Mouse (Mus musculus): ENCODE results near the gene Zfyve27.

The Zfyve27 gene

DNA sequence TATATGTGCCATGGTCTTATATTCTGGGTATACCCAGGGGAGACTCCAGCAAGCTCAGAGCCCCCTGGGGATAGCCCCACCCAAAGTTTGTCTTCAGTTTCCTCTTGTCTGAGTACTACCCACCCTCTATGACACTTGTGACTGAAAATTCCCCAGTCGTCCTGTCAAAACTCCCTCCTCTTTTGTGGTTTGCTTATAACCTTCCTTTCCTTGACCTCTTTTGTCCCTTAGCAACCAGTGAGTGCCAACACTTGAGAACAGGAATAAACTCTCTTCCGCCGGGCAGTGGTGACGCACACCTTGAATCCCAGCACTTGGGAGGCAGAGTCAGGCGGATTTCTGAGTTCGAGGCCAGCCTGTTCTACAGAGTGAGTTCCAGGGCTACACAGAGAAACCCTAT, 19.7 kb upstream of the Zfyve27 start:
- no peak for DNase-seq

DNA sequence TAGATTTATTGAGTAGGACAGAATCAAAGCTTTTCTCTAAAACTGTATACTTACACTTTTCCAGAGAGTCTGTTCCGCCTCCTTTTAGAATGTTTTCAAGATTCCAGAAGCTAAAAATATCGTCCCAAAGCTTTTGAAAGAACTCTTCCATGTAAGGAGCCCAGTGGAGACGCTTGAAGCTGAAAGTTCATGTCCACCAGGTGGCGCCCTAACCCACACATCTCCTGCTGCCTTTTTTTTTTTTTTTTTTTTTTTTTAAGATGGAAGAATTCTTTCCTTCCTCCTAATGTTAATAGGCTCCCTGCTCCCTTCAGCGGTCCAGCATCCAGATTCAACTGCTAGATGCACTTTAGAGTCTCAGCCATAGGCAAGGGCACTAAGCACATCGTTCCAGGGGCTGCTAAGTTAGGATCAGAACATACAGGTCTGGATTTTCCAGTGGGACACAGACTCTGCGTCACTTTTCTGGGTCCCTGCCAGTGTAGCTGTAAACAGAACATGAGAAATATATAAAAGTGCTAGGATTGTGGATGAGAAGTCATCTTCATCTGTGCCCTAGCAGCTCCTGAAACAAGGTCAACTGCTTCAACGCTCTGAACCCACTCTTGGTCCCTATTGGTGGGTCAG, 19.1 kb upstream of the Zfyve27 start:
- peak; percentile 79 to 91 for DNase-seq

DNA sequence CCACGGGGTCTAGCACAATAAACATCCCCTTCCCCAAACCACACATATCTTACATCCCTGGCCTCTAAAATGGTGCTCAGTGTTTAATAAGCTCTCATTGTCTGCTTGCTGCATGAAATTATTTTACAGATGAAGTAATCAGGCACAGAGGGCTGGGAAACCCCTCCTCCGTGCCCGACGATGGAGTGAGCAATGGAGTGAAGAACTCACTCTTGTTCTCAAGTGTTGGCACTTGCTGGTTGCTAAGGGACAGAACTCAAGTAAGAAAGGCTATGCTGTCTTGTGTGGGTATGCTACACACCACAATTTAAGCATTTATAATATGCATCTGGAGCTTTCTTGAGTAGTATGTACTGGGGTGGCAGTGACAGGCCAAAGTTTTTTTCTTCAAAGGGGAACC, 18.5 kb upstream of the Zfyve27 start:
- no peak for DNase-seq

DNA sequence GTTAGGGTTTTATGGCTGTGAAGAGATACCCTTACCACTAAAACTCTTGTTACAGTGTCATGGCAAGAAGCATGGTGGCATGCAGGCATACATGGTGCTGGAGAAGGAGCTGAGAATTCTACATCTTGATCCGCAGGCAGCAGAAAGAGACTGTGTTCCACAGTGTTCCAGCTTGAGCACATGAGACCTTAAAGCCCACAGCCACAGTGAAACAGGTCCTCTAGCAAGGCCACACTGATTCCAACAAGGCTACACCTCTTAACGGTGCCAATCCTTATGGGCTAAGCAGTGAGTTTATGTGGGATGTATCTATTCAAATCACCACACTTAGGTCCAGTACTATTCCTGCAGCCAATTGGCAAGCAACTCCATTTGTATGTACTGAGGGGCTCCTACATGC, 18.0 kb upstream of the Zfyve27 start:
- no peak for DNase-seq

DNA sequence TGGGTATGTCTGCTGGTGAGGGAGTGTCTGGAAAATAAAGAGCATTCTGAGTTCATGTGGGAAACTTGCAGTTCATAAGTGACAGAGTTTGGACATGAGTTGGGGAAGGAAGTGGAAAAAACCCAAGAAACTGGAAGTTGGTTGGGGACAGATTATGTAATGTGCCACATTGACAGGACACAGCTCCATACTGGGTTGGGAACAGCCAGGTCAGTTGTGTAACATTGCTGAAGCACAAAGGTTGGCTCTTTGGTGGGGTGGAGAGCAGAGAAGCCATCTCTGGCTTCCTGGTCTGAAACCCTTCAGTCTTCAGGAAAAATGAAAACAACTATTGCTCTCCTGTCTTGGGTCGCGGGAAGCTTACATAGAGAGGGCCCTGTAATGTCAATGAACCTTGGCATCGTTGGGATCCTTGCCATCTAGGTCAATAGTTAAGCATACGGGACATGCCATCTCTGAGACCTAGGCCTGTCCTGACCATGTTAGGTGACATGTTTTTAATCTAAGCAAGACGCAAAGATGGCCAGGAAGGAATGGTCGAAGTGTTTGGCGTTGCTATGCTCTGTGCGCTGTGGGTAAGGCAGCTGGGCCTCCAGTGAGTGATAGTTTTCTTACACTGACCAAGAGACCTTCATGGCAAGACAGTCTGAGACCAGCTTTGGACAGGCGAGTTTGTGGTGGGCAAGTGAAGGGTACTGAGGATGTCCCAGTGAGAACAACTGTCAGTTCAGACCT, 17.3 kb upstream of the Zfyve27 start:
- DNase-seq = no peak

DNA sequence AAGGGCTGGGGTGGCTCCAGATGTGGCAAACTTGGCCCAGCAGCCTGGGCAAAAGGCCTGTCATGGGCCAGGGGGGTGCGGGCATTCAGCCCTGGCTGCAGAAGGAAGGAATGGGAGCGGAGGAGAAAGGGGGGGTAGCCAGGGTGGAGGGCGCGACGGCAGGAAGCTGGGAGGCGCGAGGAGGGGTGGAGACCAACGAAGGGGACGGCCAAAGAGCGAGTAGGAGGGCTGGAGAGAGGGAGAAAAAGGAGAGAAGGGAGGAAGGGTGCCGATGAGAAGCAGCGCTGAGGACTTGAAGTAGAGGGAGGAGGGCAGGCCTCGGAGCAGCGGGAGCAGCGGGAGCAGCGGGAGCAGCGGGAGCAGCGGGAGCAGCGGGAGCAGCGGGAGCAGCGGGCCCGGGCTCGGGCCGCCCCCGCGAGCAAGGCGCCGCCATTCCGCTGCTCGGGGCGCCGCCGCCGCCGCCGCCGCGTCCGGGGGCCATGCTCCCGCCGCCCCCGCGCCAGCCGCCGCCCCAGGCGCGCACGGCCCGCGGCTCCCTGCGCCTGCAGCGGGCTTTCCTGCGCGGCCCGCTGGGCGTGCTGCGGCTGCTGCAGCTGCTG, 16.5 kb upstream of the Zfyve27 start, which contains the start of gene Marveld1:
Gene Marveld1 (plus strand): TSS at position 231 of the 599 bp plus-strand sequence.
- DNase-seq = peak; percentile 73 to 80

DNA sequence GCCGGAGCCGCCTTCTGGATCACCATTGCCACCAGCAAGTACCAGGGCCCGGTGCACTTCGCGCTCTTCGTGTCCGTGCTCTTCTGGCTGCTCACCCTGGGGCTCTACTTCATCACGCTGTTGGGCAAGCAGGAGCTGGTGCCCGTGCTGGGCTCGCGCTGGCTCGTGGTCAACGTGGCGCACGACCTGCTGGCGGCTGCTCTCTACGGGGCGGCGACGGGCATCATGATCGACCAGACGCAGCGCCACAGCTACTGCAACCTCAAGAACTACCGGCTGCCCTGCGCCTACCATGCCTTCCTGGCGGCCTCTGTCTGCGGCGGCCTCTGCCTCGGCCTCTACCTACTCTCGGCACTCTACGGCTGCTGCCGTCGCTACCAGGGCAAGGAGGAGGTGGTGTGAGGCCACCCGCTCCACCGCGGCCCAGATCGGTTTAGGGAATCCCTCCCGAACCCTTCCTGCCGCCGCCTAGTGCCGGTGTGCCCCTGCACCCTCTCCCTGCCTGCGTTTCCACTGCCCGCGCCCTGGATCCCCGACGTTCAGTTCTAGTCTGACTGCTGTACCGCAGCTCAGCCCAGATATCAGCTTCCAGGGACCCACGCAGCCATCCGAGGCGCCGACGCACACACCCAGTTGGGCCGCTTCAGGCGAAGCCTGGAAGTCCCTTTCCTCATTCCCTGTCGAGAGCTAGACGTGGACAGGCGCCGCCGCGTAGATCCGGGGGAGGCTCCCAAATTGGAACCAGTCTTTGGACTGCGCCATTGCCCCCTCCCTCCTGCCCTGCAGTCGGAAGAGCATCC, 15.8 kb upstream of the Zfyve27 start:
- peak in 1 of 2 experiments; percentile 44 for DNase-seq

DNA sequence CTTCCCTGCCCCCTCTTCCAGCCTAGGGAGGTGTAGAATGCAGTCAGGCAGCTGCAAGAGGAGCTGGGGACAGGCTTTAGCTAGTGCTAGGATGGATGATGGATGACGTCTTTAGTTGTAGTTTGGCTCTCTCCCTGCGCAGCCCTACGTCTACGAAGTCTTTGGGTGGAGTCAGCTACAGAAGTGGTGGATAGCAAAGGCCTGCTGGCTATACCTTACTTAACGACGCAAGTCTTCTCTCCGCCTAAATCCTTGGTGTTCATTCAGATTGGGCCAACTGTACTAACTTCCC, 15.2 kb upstream of the Zfyve27 start:
- DNase-seq = no peak

DNA sequence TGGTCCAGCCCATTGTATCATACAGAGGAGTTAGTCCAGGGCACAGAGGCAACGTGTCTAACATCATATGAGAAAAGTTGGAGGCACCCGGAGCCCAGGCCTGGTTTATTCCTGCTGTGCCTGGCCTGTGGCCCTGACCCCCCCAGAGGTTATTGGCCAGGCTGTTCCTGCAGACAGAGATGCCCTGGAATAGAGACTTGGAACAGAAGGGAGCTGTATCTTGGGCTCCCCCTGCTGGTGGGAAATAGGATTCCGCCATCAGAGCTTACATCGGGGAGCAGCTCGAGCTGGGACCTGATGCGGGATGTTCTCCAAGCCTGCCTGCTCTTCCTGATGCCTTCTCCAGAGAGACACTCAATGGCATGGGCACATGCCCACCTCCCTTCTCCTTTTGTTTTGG, 11.8 kb upstream of the Zfyve27 start:
- DNase-seq = peak; percentile 83 to 91

DNA sequence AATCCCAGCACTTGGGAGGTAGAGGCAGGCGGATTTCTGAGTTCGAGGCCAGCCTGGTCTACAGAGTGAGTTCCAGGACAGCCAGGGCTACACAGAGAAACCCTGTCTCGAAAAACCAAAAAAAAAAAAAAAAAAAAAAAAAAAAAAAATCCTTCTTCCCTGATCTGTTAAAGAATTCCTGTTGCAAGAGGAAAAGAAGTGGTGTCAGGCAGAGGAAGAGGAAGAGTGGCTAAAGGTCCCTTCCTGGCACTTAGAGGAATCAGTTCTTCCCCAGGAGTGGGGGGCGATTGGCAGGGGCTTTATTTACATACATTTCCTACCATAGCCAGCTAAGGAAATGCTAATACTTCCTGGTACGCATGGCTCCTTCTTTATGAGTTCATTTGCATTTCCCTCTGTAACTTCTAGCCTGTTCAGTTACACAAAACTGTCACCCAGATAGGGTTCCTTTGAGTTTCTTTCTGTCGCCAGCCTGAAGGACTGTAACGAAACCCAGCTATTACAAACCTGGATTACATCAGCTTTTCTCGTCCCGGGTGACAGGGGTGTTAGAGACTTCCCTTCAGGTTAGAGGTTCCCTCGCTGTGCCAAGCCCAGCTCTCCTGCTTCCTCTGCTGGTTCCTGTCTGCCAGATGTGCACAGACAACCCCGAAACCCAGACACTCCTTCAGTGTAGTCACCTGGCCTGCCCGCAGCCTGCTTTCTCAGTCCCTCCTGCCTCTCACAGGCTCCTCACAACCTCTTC, 6.1 kb upstream of the Zfyve27 start:
- DNase-seq = no peak

DNA sequence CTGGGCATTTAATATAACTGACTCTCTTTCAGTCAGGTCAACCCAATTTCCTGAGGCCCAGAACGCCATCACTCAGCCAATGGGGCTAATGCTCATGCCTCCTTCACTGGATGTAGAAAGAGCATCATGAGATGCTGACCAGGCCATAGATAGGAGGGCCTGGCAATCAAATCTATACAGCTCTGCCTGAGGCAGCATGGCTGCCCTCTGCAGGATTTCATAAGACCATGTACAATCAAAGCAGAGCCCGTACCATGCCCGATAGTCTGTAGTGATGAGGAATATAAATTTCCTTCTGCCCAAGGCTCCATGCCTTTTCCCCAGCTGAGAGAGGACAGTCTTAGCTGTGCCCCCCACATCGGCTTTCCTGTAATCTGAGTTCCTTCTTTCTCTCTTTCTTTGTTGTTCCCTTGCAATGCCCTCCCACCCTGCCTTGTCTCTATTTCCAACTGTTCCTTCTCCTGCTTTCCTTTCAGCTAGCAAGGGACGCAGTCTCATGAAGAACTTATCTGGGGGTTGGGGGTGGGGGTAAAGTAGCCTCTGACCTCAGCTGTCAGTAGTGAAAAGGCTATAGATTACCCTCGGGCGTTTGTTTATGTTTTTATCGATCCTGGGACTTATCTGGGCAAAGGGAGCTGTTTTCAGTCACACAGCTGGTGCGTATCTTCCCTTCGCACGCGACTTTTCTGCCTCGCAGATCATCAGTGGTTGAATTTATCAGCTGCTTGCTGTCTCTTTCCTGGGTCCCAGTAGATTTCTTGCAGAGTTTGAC, 5.3 kb upstream of the Zfyve27 start:
- no peak for DNase-seq

DNA sequence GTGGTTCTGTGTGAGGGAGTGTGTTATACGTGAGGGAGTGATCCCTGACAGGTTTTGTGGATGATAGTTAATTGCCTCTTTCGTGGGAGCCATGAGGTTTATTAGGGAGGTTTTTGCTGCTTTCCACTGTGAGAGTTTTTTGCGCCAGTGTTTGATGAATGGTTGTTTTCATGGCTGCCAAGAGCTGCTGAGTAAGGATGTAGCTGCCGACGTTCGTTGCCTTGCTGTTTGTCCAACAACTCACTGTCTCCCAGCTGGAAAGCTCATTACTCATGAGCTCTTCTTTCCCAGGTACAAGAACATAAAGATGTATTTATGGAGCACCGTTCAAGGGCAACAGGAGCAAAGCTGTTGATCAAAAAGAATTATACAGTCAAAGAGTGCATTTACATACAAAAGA, 437 bp downstream of the Zfyve27 start:
- DNase-seq = no peak

DNA sequence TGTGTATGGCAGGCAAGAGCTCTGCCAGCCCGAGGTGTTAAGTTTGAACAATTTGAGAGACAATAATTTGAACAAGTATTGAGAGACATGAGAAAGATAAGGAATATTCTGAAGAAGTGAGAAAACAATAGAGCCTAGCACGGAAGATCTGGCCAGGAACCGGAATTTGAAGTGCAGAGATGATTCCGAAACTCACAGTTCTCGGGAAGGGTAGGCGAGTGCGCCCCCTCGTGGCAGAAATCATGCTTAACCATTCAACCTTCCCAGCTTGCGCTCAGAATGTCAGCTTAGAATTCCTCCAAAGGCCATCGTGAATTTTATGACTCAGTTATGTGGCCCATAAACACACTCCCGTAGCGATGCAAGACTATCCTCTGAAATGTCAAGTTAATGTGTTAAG, 2.4 kb downstream of the Zfyve27 start:
- DNase-seq = peak; percentile 71 to 90

DNA sequence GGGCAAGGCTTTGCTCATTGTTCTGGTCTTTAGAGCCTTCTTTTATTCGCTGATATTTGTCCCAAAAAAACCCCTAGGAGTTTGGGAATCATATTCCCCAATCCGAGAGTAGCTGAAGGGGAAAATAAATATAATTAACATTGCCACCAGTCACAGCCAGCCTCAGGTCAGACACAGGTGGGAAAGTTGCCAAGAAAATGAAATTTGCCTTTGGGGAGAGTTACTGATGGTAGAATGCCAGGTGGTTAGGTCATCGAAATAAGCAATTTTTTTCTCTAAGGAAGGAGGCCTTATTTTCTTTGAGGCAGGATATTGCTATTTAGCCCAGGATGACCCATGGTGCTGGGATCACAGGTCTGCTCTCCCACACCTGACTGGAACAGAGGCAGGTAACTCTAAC, 3.0 kb downstream of the Zfyve27 start:
- DNase-seq = no peak

DNA sequence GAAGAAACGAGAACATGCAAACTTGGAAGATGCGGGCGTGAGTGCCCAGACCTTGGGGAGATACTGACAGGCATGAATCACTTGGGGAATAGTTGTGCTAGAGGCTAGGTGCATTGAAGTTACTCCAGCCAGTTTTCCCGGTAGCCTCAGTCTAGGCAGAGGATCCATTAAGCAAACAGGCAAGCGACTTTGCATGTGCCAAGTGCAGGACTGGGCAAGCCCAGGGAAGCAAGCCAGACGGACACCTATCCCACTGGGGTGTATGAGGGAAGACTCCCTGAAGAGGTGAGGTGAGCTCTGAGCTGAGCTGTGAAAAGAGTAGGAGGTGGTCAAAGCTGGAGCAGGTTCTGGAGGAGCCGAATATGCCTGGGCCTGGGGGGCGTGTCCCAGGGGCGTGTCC, 3.7 kb downstream of the Zfyve27 start:
- DNase-seq = no peak

DNA sequence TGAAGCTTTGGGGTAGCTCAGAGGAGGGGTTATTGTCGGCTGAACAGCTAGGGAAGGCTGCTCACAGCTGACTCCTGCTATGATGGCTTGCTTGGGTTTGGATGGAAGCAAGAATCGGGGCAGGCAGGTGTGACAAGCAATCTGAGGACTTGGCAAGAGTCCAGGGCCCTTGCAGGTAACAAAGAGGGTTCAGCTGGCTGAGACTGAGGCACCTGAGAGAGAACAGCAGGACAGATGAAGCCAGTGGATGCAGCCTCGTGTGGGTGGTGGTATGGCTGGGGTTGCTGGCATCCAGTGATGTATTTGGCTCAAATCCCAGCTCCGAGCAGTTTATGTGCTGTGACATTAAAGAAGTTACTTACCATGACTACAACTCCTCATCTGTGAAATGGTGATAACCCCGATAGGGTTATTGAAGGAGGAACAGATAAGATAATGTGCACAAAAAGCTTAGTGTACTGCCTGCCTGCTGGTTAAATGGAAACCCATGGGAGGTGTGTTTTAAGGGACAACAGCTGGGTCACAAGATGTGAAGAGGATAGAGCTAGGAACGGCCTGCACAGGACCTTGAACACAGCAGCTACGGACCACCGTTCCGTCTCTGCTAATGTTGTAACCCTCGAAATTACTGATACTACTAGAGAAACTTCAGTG, 5.7 kb downstream of the Zfyve27 start:
- peak; percentile 20 to 36 for DNase-seq

DNA sequence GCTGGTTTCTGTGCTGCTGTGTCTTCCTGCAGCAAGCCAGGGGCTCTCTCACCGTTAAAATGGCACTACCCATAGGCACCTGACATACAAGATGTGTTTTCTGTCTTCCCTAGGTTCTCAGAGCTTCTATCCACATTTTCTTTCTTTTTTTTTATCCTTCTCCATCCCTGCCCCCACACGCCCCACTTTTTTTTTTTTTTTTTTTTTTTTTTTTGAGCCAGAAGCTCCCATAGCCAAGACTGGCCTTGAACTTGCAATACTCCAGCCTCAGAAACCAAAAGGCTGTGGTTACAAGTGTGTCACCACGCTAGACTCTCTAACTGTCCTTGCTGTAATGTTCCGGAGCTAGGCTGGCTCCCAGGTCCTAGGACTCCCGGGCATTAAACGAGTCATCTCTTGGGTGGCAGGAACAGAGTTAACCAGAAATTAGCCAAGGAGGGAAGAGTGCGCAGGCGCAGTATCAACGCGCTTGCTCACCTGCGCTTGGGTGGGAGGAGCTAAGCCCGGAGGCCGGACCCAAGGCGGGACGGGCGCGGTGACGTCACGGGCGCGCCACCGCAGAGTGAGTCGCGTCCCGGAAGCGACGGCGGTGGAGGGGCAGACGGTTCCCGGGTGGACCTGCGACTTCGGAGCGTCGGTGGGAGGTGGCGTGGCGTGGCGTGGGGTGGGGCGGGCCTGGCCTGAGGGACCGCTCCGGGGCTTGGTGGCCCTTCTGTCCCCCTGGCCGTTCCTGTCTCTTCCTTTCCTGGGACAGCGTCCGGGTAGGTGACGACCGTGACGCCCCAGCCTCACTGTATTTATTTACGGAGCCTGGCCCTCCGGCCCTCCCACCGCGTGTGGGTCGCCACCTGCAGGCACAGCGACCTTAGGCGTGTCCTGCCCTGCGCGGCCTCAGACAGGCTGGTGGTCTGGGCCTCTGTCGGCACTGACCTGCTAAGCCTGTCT, 6.5 kb downstream of the Zfyve27 start:
- DNase-seq = peak; percentile 94 to 95

DNA sequence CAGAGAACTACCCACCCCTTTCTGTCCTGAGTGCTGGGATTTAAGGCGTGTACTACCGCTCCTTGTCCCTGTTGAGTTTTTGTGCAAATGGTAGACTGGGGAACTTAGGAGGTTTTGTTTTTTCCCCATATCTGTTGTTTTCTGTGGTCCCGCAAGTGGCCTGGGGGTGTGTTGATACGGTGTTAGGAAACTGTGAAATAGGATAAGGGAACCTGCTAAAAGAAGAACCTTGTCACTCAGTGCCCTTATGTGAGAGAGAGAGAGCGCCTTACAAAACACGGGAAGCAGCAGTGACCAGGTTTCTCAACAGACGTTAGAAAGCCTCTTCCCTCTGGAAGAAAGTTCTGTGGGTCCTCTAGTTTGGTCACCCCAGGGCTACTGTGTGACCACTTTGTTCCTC, 13.1 kb downstream of the Zfyve27 start:
- DNase-seq = no peak

DNA sequence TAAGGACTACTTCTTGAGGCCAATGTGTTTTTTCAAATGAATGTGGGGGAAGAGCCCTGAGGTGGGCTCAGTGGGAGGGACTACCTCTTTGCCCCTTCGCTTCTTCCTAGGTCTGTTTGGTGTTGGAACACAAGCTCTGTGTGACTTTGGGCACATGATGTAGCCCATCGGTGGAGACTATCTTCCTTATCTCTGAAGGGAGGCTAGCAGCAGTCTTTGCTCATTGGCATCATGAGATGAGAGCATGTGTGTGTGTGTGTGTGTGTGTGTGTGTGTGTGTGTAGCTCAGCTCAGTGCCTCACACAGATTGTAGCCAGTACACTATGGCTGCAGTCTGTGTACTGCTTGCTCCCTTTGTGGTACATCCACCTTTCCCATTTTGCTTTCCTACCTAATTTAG, 13.7 kb downstream of the Zfyve27 start:
- no peak for DNase-seq

DNA sequence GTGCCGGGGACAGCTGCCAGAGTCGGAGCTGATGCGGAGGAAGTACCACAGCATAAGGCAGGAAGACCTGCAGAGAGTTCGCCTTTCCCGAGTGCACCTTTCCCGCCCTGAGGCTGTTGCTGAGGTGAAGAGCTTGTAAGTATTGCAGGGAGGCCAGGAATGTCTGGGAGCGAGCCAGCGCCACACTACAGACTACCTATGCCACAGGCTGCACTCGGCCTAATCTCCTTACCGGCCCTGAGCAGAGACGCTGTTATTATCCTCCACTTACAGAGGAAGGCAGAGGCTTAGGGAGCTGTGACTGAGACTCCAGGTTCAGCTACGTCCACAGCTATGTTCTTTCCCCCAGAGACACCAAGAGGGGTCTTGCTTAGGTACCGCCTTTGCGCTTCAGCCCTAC, 15.6 kb downstream of the Zfyve27 start:
- DNase-seq = no peak
